Mouse (Mus musculus) megakaryocyte-erythroid progenitor cell, adult 5-6 weeks (primary cell): ENCODE measurements around the gene Grem2. TPM values are rescaled to one million over a fixed set of nuclear protein-coding genes. Genes with fewer than 3 reads are reported as not detected.

ENCODE experiments used
- ATAC-seq: replicated peaks from 2 replicates; pipeline ENCODE4 v1.8.0; 2016; ENCODE audit warnings: mild to moderate bottlenecking, inconsistent platforms; ENCODE audit not compliant: severe bottlenecking, poor library complexity, low FRiP score, low TSS enrichment
- total RNA-seq, 2 experiments: library from RNA; stranded (forward) in 1 of 2; stranded (reverse) in 1 of 2; fragments of 200-1000, 215-1000 nt in 1 of 2; fragments of >200 nt in 1 of 2; fragmentation: Nextera tagmentation in 1 of 2; gene quantifications; 2 replicates each; pipeline ENCODE4 v1.2.3; 2014 to 2017

The Grem2 gene
- total RNA-seq, 2 experiments from 2014 or later, result not detected

GRCm38 (mm10) chr1:174826562-174826961 lies 95.1 kb downstream of the Grem2 start:
- ATAC-seq, result no peak

- no peak for ATAC-seq
Observed at GRCm38 (mm10) chr1:174811846-174812245, 109.8 kb downstream of the Grem2 start.

DNA sequence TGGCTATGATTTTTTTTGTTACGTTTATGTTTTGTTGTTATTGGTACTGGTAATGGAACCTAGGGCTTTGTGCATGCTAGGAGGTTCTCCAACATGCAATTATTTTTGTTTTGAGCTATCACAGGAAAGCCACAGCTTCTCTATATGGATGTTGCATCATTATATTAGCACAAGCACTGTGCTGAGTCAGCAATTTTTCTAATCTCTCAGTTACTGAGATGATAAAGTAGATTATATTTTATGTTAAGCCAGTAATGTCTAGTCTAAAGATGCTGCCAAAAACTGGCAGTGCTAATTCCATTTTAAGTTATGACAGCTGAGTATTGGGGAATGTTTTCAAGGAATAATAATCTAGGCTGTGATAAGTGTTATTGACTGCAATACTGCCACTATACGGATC lies 133.0 kb downstream of the Grem2 start:
- no peak for ATAC-seq
